Mouse (Mus musculus): ENCODE results near the gene Tmco5.
"Not testable (repeated sequence)": the region's sequence is repeated elsewhere in the genome, so short reads cannot be mapped to it uniquely, and the experiment has no call there.

The Tmco5 gene

DNA sequence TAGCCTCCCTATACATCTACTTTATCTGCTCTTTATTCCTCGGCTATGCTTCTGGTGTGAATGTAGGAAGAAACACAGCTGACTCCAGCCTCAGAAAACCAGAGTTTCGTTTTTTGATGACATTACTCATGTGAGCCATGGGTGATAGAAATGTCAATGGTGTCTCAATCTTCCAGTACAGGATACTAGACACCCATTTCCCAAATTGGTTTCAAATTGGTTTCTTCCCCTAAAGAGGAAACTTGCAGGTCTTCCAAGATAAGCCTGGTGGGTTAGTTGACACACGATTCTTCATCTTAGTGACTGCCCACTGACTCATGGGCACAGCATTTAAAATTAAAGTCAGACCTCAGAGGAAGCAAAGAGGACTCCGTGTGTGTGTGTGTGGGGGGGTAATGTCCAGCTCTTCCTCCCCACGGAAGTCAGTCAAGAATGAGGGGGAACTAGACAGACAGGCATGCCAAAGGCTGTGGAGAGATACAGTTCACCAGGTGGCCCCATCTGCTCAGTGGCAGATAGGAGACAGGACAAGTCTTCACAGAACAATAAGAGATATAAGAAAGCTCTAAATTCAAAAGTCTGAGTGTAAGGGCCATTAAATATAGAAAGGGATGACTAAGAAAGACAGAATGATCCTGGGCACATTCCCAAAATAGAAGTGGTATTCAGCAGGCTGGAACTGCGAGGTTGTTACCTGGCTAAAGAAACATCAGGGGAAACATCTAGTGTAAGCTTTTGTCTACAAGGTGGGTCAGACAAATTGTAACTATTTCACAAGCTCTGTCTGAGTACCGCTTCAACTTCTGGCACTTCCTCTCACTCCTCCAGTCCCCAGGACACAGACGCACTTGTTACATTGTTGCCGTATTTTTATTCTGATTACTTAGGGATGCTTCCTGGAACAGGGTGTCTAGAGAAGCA is 44.3 kb downstream of the Tmco5 start:
- no peak for DNase-seq (ENCODE audit: low read depth, low spot score)

DNA sequence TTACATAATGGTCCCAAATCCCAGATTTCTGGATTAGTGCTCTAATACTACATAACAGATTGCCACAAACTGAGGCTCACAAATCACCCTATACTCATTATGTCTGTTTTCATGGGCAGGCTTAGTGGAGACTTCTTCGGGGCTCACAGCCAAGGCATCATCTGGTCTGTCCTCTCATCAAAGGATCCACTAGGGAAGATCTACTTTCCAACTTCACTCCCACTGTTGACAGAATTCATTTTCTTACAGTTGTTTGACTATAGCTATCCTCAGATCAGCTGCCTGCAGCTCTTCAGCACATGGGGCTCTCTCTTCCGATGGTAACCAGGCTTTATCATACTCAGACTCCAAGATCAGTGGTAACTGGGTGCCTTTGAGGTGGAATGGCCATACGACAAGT is 45.2 kb downstream of the Tmco5 start:
- DNase-seq (ENCODE audit: low read depth, low spot score): no peak

DNA sequence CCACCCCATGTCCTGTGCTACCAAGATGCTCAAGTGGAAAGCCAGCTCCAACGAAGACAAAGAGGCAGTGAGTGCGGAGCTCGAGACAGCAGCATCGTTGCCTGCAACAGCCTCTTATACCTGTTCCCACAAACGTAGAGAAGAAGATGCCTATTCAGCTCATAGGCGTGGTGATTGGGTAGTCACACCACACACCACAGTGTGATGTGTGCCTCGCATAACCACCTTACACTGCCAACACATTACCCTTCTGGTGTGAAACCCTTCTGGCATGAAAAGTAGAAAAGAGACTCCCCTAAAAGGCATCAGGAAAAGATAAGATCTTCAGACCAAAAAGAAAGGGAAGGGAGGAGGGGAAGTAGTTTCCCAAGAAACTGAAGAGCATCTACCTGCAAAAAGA is 45.8 kb downstream of the Tmco5 start:
- no peak for DNase-seq (ENCODE audit: low read depth, low spot score)

DNA sequence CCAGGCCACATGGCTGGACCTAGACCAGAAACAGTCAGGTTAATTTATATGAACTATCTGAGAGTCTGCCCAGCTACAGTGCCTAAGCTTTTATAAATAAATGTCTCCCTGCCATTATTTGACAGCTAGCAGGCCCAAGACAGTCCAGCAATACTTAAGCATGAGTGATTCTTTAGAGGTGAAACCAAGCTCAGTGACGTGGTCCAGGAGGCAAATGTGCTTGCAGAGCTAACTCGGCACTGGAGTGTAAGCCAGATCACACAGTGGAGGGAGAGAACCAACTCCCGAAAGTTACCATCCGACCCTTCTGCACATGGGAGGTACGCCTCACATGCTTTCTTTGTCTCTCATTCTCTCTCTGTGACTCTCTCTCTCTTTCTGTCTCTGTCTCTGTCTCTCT is 46.7 kb downstream of the Tmco5 start:
- DNase-seq (ENCODE audit: low read depth, low spot score): no peak

DNA sequence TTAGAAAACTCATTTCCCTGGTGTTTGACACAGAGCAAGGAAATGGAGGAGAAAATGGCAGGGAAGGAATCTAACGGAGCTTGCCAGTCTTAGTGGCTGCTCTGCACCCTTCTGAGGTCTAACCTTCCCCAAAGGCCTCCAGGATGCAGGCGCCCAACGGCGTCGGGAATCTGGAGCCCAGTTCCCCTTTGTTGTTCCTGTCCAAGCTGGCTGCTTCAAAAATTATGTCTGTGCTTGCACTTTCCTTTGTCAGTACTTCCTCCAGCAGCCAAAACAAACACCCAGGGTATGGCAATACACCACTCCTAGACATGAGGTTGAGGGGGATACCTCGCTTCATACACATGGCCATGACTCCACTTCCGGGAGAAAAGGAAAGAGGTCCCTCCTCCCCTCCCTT is 53.7 kb downstream of the Tmco5 start:
- DNase-seq (ENCODE audit: low read depth, low spot score): no peak

DNA sequence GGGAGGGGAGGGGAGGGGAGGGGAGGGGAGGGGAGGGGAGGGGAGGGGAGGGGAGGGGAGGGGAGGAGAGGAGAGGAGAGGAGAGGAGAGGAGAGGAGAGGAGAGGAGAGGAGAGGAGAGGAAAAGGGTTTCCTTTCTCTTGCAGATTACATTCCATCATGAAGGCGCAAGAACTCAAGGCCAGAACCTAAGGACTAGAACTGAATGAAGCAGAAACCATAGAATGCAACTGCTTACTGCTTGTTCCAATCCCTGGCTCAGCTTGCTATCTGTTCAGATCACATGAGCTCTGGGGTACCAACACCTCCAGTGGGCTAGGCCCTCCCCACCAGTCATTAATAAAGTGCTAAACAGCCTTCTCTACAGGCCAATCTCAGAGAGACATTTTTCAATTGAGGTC is 55.7 kb downstream of the Tmco5 start:
- DNase-seq (ENCODE audit: low read depth, low spot score): not testable (repeated sequence)

DNA sequence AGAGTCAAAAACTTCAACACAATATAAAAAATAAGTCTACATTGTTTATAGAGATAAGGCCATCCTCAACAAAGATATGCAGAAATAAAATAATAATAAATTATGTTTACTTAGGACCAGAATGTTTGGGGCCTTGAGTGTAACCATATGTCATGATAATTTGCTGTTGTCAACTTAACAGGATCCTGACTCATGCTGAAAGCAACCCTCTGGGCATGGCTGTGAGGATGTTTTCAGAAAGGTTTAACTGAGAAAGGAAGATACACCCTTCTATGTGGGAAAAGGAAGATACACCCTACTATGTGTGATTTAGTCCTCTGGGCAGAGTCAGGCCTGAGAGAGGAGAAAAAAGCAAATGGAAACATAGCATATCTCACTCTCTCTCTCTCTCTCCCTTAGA is 56.3 kb downstream of the Tmco5 start:
- no peak for DNase-seq (ENCODE audit: low read depth, low spot score)

DNA sequence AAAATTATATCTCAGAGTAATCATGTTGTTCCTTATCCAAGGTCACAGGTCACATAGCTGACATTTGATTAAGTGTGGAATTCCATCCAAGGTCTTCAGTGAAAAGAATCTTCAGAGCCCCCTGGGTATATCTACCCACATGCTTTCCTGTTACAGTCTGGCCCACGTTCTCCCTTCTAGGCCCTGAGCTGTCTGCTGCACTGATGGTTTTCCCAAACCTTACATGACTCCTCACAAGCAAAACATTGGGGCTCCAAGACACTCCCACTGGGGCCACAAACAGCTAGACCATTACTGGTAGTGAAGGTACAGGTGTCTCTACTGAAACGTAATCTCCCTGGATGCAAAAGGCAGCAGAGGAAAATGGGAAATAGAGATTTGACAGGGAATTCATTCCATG is 57.9 kb downstream of the Tmco5 start:
- no peak for DNase-seq (ENCODE audit: low read depth, low spot score)

DNA sequence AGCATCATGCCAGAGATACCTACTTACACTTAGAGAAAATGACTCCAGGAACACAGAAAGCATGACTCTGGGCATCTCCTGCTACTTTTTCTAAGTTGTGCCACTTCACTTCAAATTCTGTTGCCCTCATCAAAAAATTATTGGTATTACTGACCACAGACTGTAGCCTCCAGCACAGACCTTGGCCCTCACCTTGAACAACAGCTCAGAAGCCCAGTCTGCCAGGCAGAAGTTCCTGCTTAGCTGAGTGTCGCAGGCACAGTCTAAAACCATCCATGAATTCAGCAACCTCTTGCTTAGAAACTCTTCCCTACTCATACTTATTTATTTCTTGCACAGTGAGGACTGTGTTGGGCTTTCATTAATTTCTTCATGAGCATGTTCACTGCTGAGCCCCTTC is 58.7 kb downstream of the Tmco5 start:
- DNase-seq (ENCODE audit: low read depth, low spot score): no peak

DNA sequence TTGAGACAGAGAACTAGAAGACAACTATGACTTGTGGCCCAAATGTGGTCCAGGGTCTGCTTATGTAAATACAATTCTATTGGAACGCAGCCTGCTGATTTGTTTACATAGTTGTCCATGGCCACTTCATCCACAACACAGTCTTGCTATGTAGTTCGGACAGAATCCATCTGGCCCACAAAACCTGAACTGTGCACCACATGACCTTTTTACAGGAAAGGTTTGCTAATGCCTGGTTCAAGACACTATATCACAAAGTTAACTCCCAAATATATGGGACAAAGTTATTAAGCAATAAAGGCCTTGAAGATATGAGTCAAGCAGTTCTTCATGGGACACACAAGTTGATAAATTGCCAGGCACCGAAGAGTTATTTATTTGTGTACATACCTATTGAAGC is 63.3 kb downstream of the Tmco5 start:
- no peak for DNase-seq (ENCODE audit: low read depth, low spot score)
